Mouse (Mus musculus) kidney, adult 2 months (tissue): ENCODE data around the gene 4930544D05Rik.

Experiments
- CTCF ChIP-seq: fragments of 200-500 bp; conservative IDR thresholded peaks from 2 replicates; pipeline ENCODE4 v1.5.1; 2011; ENCODE audit warnings: low read depth, mild to moderate bottlenecking, control low read depth, low read length, moderate library complexity, mixed read lengths; ENCODE audit not compliant: insufficient read depth, insufficient read length
- POLR2A ChIP-seq: fragments of 200-500 bp; IDR thresholded peaks from one replicate; pipeline ENCODE4 v1.6.1; 2011; ENCODE audit warnings: low read depth, low read length, control low read depth

- TF ChIP-seq CTCF, result no peak
- TF ChIP-seq POLR2A, result no peak
Measured at GRCm38 (mm10) chr11:70663101-70663500, 47.5 kb downstream of the 4930544D05Rik start.
